Mouse (Mus musculus) limb, embryonic 11.5 days (tissue): ENCODE results near the gene 9430015G10Rik. TPM values are rescaled to one million over a fixed set of nuclear protein-coding genes. Genes with fewer than 3 reads are reported as not detected.

Experiments used
- ATAC-seq: fragments of 200-750 bp; cut with Nextera tagmentation; 2 replicates; pipeline ENCODE4 v1.8.0; 2017; ENCODE audit warnings: low read depth; ENCODE audit not compliant: insufficient number of reproducible peaks, low FRiP score, low TSS enrichment
- DNase-seq: peaks from one replicate; pipeline ENCODE4 v3.0.0-alpha.2; 2015; ENCODE audit warnings: low spot score
- H3K27ac ChIP-seq: fragments of 300-500 bp; sonication (generic); replicated peaks from 2 replicates; pipeline ENCODE4 v1.5.1; 2014; ENCODE audit warnings: low read depth, mild to moderate bottlenecking, low read length
- H3K27me3 ChIP-seq: fragments of 300-500 bp; sonication (generic); 2 replicates; pipeline ENCODE4 v1.6.1; 2014; ENCODE audit warnings: mild to moderate bottlenecking, low read length, mixed read lengths; ENCODE audit not compliant: control insufficient read depth, insufficient read depth
- H3K36me3 ChIP-seq: fragments of 300-500 bp; sonication (generic); 2 replicates; pipeline ENCODE4 v1.6.1; 2014; ENCODE audit warnings: mild to moderate bottlenecking, low read length, moderate library complexity, mixed read lengths; ENCODE audit not compliant: control insufficient read depth, insufficient read depth
- H3K4me1 ChIP-seq: fragments of 300-500 bp; sonication (generic); 2 replicates; pipeline ENCODE4 v1.6.1; 2014; ENCODE audit warnings: low read length, mixed read lengths; ENCODE audit not compliant: control insufficient read depth, insufficient read depth
- H3K4me2 ChIP-seq: fragments of 300-500 bp; sonication (generic); 2 replicates; pipeline ENCODE4 v1.6.1; 2014; ENCODE audit warnings: low read depth, mild to moderate bottlenecking, moderate library complexity; ENCODE audit not compliant: severe bottlenecking
- H3K4me3 ChIP-seq: fragments of 300-500 bp; sonication (generic); 2 replicates; pipeline ENCODE4 v1.5.1; 2014; ENCODE audit warnings: low read depth, low read length
- H3K9ac ChIP-seq: fragments of 300-500 bp; sonication (generic); 2 replicates; pipeline ENCODE4 v1.6.1; 2014; ENCODE audit warnings: mild to moderate bottlenecking, low read length
- H3K9me3 ChIP-seq: fragments of 300-500 bp; sonication (generic); 2 replicates; pipeline ENCODE4 v1.6.1; 2016; ENCODE audit warnings: low read length; ENCODE audit not compliant: control insufficient read depth
- WGBS: fragments of 180-500 bp; shearing (Covaris S2); extraction: QIAGEN DNeasy Blood & Tissue Kit; methylation state at CpG from one replicate; pipeline ENCODE4 v1.1.7; 2014; 5-methylcytosine and 5-hydroxymethylcytosine counted together
- polyA plus RNA-seq: library from polyadenylated mRNA; unstranded; fragments of >200 nt; fragmentation: Nextera tagmentation; extraction: Ambion mirVana; gene quantifications from 2 replicates; pipeline ENCODE4 v1.2.1, GENCODE M21; 2014

Gene 9430015G10Rik
- polyA plus RNA-seq, 1 experiment from 2014 or later, result 61.9 TPM

DNA sequence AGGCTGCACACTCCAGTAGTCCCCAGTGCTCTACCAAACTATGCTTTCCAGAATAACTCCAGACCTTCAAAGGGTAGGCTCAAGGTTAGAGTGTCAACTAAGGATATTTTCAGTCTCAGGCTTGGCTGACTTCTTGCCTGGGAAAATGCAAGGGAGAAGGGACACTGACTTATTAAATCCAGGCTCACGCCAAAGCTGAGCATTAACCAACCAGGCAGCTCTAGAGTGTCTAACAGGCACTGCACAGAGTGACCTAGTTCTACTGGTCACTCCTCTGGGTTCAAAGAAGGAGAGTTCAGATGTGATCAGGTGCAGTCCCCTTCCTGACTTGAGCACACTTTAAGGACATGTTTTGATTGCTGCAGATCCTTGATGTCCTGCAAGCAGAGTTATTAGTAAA lies 17.0 kb upstream of the 9430015G10Rik start:
- Histone ChIP-seq H3K4me1 (no peaks in the 10 kb centered on the region), H3K4me3 (no peak overlapping the region), H3K36me3 (no peaks in the 10 kb centered on the region), H3K4me2 (no peak overlapping the region), H3K27ac (no peak overlapping the region), H3K27me3 (no peaks in the 10 kb centered on the region), H3K9me3 (no peaks in the 10 kb centered on the region), H3K9ac (no peak overlapping the region)
- ATAC-seq (no peak), DNase-seq (no peak)
- 85% methylated on average over 1 of the region's 1 CpGs for WGBS

DNA sequence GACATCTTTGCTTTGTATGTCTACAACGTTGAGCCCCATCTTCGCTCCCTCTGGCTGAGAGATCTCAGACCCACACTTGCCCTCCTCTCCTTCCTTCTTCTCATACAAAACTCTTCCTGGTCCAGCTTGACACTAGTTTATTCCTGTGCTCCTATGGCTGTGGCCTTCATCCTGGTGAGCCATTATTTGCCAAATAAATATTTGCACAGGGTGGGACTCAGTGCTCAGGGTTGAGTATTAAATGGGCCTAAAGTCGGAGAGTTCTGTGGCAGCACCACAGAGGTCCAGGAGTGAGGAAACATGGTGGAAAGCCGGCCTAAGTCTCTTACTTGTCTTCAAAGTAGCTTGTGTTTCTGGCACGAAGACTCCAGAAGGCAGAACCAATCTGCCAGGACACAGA lies 16.0 kb upstream of the 9430015G10Rik start:
- no peak overlapping the region for H3K4me2 ChIP-seq
- no peak overlapping the region for H3K4me3 ChIP-seq
- no peak overlapping the region for H3K9ac ChIP-seq
- H3K27ac ChIP-seq, result no peak overlapping the region
- no peaks in the 10 kb centered on the region for H3K9me3 ChIP-seq
- DNase-seq (no peak), ATAC-seq (no peak)
- H3K4me1 ChIP-seq, result no peaks in the 10 kb centered on the region
- 79% methylated on average over 5 of the region's 5 CpGs for WGBS
- H3K27me3 ChIP-seq, result no peaks in the 10 kb centered on the region
- no peaks in the 10 kb centered on the region for H3K36me3 ChIP-seq

DNA sequence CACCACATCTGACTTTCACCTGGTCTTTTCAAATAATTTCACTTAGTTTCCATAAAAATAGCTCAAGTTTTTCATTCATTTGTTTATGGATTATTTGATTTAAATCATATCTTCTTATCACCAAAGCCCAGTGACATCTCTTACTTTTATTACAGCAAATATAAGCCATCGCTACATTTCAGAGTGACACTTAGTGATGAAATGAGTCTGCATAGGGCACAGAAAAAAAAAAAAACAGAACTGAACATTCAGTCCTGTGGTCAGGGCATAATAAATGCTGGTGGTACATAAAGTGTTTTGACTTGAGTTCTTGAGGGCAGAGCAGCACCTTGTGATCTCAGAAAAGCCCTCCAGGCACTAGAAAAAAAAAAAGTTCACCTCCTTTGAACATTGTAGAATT lies 13.6 kb upstream of the 9430015G10Rik start:
- H3K4me2 ChIP-seq, result no peak overlapping the region
- WGBS, result 93% methylated on average over 1 of the region's 1 CpGs

DNA sequence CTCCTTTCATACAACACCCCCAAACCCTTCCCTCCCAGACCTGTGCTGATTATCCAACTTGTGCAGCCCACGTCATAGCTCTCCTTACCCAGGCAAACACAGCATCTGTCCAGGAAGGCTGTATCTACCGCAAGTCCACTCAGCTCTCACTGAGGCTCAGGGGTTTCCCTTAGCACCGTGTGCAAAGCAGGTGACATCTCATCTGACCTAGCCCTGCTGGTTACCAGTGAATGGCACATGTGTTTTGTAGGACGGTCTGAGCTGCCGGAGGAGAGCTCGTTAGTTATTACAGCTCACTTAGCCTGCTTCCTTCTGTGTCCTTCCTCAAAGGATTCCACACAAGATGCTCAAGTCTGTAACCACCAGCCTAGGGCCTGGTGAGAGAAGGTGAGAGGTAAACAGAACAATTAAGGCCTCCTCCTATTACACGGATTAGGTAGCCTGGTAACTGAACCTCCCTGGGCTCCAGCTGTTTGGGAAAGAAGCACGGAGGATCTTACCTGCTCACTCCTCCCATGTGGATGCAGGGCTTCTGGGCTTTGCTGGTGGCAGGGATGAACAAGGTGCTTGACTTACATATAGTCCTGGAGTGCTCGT lies 11.9 kb upstream of the 9430015G10Rik start:
- Histone ChIP-seq H3K9me3 (no peaks in the 10 kb centered on the region), H3K36me3 (no peaks in the 10 kb centered on the region), H3K4me2 (no peak overlapping the region), H3K9ac (no peak overlapping the region), H3K27ac (no peak overlapping the region), H3K27me3 (no peaks in the 10 kb centered on the region), H3K4me1 (no peaks in the 10 kb centered on the region), H3K4me3 (no peak overlapping the region)
- 39% methylated on average over 9 of the region's 9 CpGs for WGBS
- ATAC-seq, result no peak
- no peak for DNase-seq

More for the DNA sequence above, 13.6 kb upstream of the 9430015G10Rik start:
- DNase-seq, result no peak
- H3K4me3 ChIP-seq, result no peak overlapping the region
- H3K9ac ChIP-seq, result no peak overlapping the region
- no peaks in the 10 kb centered on the region for H3K9me3 ChIP-seq
- no peak for ATAC-seq
- no peaks in the 10 kb centered on the region for H3K27me3 ChIP-seq
- H3K27ac ChIP-seq, result no peak overlapping the region
- no peaks in the 10 kb centered on the region for H3K36me3 ChIP-seq
- H3K4me1 ChIP-seq, result no peaks in the 10 kb centered on the region

DNA sequence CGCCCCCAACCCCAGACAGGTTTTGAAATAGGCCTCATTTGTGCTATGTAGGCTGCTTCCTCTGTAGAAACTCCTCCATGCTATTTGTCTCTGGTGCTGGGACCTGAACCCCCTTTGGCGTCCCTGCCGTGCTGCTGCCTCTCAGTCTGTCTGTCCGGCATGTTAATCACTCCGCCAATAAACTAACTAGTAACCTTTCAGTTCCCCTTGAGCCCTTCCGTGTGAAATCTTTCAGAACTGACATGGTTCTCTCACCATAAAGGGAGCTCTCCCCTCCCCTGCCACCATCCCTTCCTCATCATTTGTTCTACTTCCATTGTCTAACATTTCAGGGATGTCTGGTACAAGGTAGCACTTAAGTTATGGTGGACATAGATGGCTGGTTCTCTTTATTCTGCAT lies 10.4 kb upstream of the 9430015G10Rik start:
- DNase-seq, result no peak
- Histone ChIP-seq H3K9ac (no peak overlapping the region), H3K27ac (no peak overlapping the region), H3K36me3 (no peaks in the 10 kb centered on the region), H3K4me3 (no peak overlapping the region), H3K4me1 (no peaks in the 10 kb centered on the region), H3K27me3 (no peaks in the 10 kb centered on the region), H3K4me2 (no peak overlapping the region), H3K9me3 (no peaks in the 10 kb centered on the region)
- 66% methylated on average over 6 of the region's 6 CpGs for WGBS
- no peak for ATAC-seq

DNA sequence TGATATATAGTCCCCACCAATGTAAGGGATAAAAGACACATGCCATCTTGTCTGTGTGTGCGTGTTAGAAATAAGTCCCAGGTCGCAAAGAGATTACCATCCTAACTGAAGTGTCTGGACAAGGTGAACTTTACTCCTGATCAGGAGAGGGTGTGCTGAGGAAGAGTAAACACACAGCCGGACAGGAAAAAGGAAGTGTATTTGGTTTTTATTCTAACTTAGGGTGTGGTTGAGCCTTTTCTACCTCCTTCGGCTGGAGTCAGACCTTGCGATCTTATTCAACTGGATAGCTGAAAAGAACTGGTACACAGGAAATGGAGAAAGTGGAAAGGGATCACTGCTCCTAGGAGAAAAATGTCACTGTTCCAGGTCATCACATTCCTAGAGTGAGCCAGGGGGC lies 9.3 kb upstream of the 9430015G10Rik start:
- Histone ChIP-seq H3K36me3 (no peaks in the 10 kb centered on the region), H3K9ac (no peak overlapping the region), H3K4me3 (no peak overlapping the region), H3K4me2 (no peak overlapping the region), H3K9me3 (no peaks in the 10 kb centered on the region), H3K27ac (no peak overlapping the region), H3K27me3 (no peaks in the 10 kb centered on the region), H3K4me1 (no peaks in the 10 kb centered on the region)
- ATAC-seq (no peak), DNase-seq (no peak)
- WGBS, result 89% methylated on average over 5 of the region's 5 CpGs

DNA sequence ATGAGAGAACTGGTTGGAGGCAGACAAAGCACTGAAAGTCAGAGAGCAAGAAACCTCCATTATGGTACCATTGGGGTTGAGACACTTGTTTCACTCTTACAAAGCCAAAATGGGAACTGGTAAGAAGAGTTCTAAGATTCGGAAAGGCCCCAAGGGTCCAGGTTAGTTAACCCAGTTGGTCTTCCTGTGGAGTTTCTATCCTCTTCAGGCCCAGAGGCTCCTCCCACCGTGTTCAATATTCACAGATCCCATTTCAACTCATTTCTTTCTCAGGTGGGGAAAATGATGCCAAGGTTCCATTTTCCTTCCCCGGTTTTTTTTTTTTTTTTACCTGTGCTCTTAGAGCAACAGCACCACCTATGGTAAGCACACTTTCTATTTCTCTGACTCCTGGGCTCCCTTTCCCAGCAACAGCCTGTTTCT lies 8.3 kb upstream of the 9430015G10Rik start:
- H3K4me1 ChIP-seq, result no peaks in the 10 kb centered on the region
- H3K9me3 ChIP-seq, result no peaks in the 10 kb centered on the region
- H3K9ac ChIP-seq, result no peak overlapping the region
- no peak overlapping the region for H3K27ac ChIP-seq
- H3K36me3 ChIP-seq, result no peaks in the 10 kb centered on the region
- no peak overlapping the region for H3K4me3 ChIP-seq
- no peak for ATAC-seq
- H3K4me2 ChIP-seq, result no peak overlapping the region
- H3K27me3 ChIP-seq, result no peaks in the 10 kb centered on the region
- WGBS, result 41% methylated on average over 3 of the region's 3 CpGs
- no peak for DNase-seq

DNA sequence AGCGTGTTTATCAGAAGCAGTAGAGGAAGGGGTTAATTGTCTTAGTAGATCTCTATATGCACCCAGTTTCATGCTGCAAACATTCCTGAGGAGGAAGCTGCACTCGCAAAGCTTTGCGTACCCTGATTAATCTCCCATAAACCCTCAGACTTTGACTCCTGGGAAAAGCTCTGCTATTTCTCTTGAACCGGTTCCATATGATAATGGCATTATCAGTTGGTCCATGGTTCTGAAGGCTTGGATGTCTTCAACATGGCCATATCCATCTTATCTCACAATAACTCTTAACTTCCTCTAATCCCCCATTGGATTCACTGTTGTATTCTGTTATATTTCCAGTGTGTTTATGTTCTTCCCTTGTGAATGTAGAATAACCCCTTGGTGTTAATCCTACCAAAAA lies 6.4 kb upstream of the 9430015G10Rik start:
- no peak overlapping the region for H3K4me3 ChIP-seq
- WGBS, result 80% methylated on average over 4 of the region's 4 CpGs
- no peaks in the 10 kb centered on the region for H3K9me3 ChIP-seq
- no peaks in the 10 kb centered on the region for H3K4me1 ChIP-seq
- H3K27ac ChIP-seq, result no peak overlapping the region
- DNase-seq, result no peak
- no peaks in the 10 kb centered on the region for H3K27me3 ChIP-seq
- H3K4me2 ChIP-seq, result no peak overlapping the region
- no peak overlapping the region for H3K9ac ChIP-seq
- ATAC-seq, result no peak
- H3K36me3 ChIP-seq, result no peaks in the 10 kb centered on the region
